ENCODE assay signal across 13 mouse cellular contexts in the genomic region with DNA sequence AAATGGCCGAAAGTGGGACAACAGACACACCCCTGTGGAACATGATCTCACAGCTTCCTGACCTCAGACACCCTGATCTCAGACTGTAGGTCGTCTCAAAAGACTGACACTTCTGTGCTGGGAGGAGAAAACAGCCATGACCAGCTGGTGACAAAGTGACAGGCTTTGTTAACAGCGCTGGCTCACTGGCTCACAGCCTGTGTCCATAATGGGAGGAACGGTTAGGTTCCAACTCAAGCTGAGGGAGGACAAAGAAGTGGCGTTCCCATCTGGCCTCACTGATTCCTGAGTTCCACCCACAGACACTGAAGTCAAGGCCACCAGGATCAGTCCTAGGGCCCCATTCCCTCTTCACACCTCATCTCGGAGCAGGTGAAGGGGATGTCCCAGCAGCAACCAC.
DNase-seq lines count a peak whose midpoint lies in the region; ATAC-seq and TF ChIP-seq lines count a peak whose summit lies in the region.
"Had no signal": no experiment of that assay in that cellular context is flagged by ENCODE, and none has a peak within 500 bp of the region (broad histone marks: within the 10 kb centered on the region; RNA-seq: fewer than 3 reads in every experiment).

No protein-coding gene starts in this region.

- ATAC-seq in hindbrain, embryonic 13.5 days (ENCODE audit: low FRiP score): 0 out of 2 replicates have a peak, but pooled peaks have one; percentile 21

- H3K36me3 ChIP-seq in hindbrain, embryonic 13.5 days: no peaks in the 10 kb centered on the region
- H3K36me3 ChIP-seq: forebrain, embryonic 12.5 days; heart, embryonic 15.5 days had no signal

- no peak overlapping the region for H3K27ac ChIP-seq in hindbrain, embryonic 13.5 days
- H3K27ac ChIP-seq: forebrain, embryonic 12.5 days; heart, embryonic 15.5 days; stomach, postnatal 0 days had no signal

- 16% methylated on average over 6 of the region's 6 CpGs for WGBS in hindbrain, embryonic 13.5 days

- peaks cover 17% of the 10 kb centered on the region for H3K4me1 ChIP-seq in hindbrain, embryonic 13.5 days (replicated peaks)

- no peak overlapping the region for H3K4me3 ChIP-seq in hindbrain, embryonic 13.5 days
- H3K4me3 ChIP-seq: forebrain, embryonic 12.5 days; heart, embryonic 15.5 days had no signal

- peaks cover 14% of the 10 kb centered on the region for H3K27me3 ChIP-seq in hindbrain, embryonic 13.5 days
- H3K27me3 ChIP-seq: heart, embryonic 15.5 days had no signal

- DNase-seq in left cerebral cortex, postnatal 4 days: peak; percentile 70
- DNase-seq in left cerebral cortex, postnatal 10 days (ENCODE audit: extremely low spot score in 1 of 2, low spot score in 2 of 2): no peak
- DNase-seq in brain, embryonic 14.5 days (ENCODE audit: low read depth): peak; percentile 49
- DNase-seq in cerebellum, adult 8-10 months: peak; percentile 53
- DNase-seq in layer of hippocampus, postnatal 10 days (ENCODE audit: low spot score in 2 of 2): no peak
- DNase-seq in urinary bladder, postnatal 36 days (ENCODE audit: low spot score in 2 of 2): no peak
- DNase-seq: gastrocnemius, postnatal 25 days; kidney, adult 9 months; lung, embryonic 14.5 days had no signal

- no peaks in the 10 kb centered on the region for H3K9me3 ChIP-seq in hindbrain, embryonic 13.5 days
- H3K9me3 ChIP-seq: forebrain, embryonic 12.5 days; heart, embryonic 15.5 days had no signal

- no peak for TF ChIP-seq CTCF in brain, embryonic 14.5 days (IDR thresholded peaks at IDR 0.05; ENCODE audit: borderline replicate concordance, extremely low read depth, insufficient read depth, insufficient read length)

- H3K9ac ChIP-seq in hindbrain, embryonic 13.5 days: no peak overlapping the region
- H3K9ac ChIP-seq: forebrain, embryonic 12.5 days; heart, embryonic 15.5 days; lung, embryonic 14.5 days had no signal

- intact Hi-C loops in left cerebral cortex, postnatal 4 days (cut with DNase I): no loop called here
- intact Hi-C loops in left cerebral cortex, postnatal 10 days (cut with DNase I): no loop called here

- no peak for TF ChIP-seq POLR2A in brain, embryonic 14.5 days (IDR thresholded peaks at IDR 0.05; ENCODE audit: borderline replicate concordance, extremely low read depth, insufficient read depth, insufficient read length, poor library complexity, severe bottlenecking)

- H3K4me2 ChIP-seq in hindbrain, embryonic 13.5 days: no peak overlapping the region
- H3K4me2 ChIP-seq: forebrain, embryonic 12.5 days; heart, embryonic 15.5 days; lung, embryonic 14.5 days had no signal

Comparison
In these comparisons a context has a peak if more than half of its experiments do, and no peak if none do; other contexts are left out.
1. DNase-seq: peak in left cerebral cortex, postnatal 4 days (single experiment), brain, embryonic 14.5 days (single experiment) and cerebellum, adult 8-10 months (single experiment); none in left cerebral cortex, postnatal 10 days (0 of 2), layer of hippocampus, postnatal 10 days (0 of 2) and urinary bladder, postnatal 36 days (0 of 2).